40 mouse cellular contexts compared by ENCODE assay signal in the genomic region with DNA sequence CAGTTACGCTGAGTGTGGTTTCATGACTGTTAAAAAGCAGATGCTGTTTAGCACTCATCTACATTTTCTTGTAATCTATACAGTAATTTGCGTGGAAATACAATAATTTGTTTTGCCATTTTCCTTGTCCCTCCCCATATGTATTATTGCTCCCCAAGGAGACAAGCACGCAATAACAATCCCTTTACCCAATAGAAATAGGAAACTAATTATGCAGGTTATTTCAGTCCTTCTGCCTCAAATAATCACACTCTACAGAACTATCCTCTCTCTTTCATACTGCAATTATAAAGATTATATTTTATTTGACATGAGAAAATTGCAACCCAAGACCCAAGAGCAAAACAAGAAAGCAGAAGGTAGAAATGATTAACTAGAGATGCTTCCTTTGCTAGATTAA. TPM values are rescaled to one million over a fixed set of nuclear protein-coding genes. Genes with fewer than 3 reads are reported as not detected.
"Had no signal": no experiment of that assay in that cellular context is flagged by ENCODE, and none has a peak within 500 bp of the region (broad histone marks: within the 10 kb centered on the region; RNA-seq: fewer than 3 reads in every experiment).

No protein-coding gene starts in this region.

- DNase-seq: gastrocnemius, adult 2 months; gastrocnemius, postnatal 10 days; gastrocnemius, postnatal 25 days; heart, adult 18-20 months; heart, postnatal 10 days; heart, postnatal 4 days; kidney, adult 11 months; kidney, adult 2 months; kidney, adult 9 months; kidney, postnatal 14 days; kidney, postnatal 36 days; layer of hippocampus, adult 9-11 months; liver; liver, embryonic 13.5 days had no signal

- H3K4me1 ChIP-seq: heart, embryonic 10.5 days; heart, embryonic 12.5 days; hindbrain, embryonic 10.5 days; hindbrain, embryonic 15.5 days; intestine, embryonic 15.5 days; kidney, embryonic 15.5 days; limb, embryonic 10.5 days; limb, embryonic 12.5 days; liver, embryonic 13.5 days had no signal

- ATAC-seq: inflammation-experienced regulatory T-cells, adult 6 months; intestine, embryonic 15.5 days had no signal

- H3K27me3 ChIP-seq: heart, embryonic 12.5 days; hindbrain, embryonic 15.5 days; intestine, embryonic 15.5 days; kidney, embryonic 15.5 days; limb, embryonic 12.5 days; liver, embryonic 13.5 days had no signal

- H3K27ac ChIP-seq: gastrocnemius, adult 2 months; heart, embryonic 10.5 days; hindbrain, embryonic 10.5 days; hindbrain, embryonic 15.5 days; intestine, embryonic 15.5 days; kidney, embryonic 15.5 days; kidney, postnatal 0 days; left cerebral cortex, adult 2 months; limb, embryonic 10.5 days; limb, embryonic 12.5 days; liver, embryonic 13.5 days had no signal

- H3K36me3 ChIP-seq: heart, embryonic 10.5 days; heart, embryonic 12.5 days; hindbrain, embryonic 10.5 days; hindbrain, embryonic 15.5 days; intestine, embryonic 15.5 days; kidney, embryonic 15.5 days; limb, embryonic 10.5 days; limb, embryonic 12.5 days; liver, embryonic 13.5 days had no signal

- H3K9me3 ChIP-seq: heart, embryonic 10.5 days; heart, embryonic 12.5 days; hindbrain, embryonic 10.5 days; hindbrain, embryonic 15.5 days; intestine, embryonic 15.5 days; kidney, embryonic 15.5 days; limb, embryonic 10.5 days; limb, embryonic 12.5 days; liver, embryonic 13.5 days had no signal

- H3K4me2 ChIP-seq: heart, embryonic 12.5 days; hindbrain, embryonic 15.5 days; intestine, embryonic 15.5 days; kidney, embryonic 15.5 days; limb, embryonic 12.5 days; liver, embryonic 11.5 days; liver, embryonic 13.5 days had no signal

- H3K4me3 ChIP-seq: gastrocnemius, adult 2 months; heart, embryonic 10.5 days; heart, embryonic 12.5 days; hindbrain, embryonic 10.5 days; hindbrain, embryonic 15.5 days; intestine, embryonic 15.5 days; kidney, embryonic 15.5 days; left cerebral cortex, adult 2 months; limb, embryonic 10.5 days; limb, embryonic 12.5 days; liver, embryonic 13.5 days had no signal

- H3K9ac ChIP-seq: heart, embryonic 12.5 days; hindbrain, embryonic 15.5 days; intestine, embryonic 15.5 days; kidney, embryonic 15.5 days; limb, embryonic 12.5 days; liver, embryonic 13.5 days had no signal

RNA-seq across cellular contexts. Expression of gene Lgsn, which starts 20.8 kb away (rescaled TPM):
- total RNA-seq: gastrocnemius, adult 2 months; gastrocnemius, postnatal 10 days; gastrocnemius, postnatal 25 days; gastrocnemius, postnatal 4 days; granulocyte monocyte progenitor cell, adult 5-6 weeks; heart, adult 18-20 months; heart, adult 8-10 months; heart, postnatal 10 days; heart, postnatal 25 days; heart, postnatal 4 days; layer of hippocampus, adult 18-20 months; layer of hippocampus, adult 8-10 months; layer of hippocampus, postnatal 25 days; left cerebral cortex, adult 2 months; left cerebral cortex, postnatal 14 days; left cerebral cortex, postnatal 36 days had no signal
- polyA plus RNA-seq: heart, embryonic 10.5 days; heart, embryonic 12.5 days; heart, embryonic 14.5 days; heart, embryonic 16.5 days; hindbrain, embryonic 10.5 days; hindbrain, embryonic 15.5 days; inflammation-experienced regulatory T-cells, adult 6 months; intestine, embryonic 15.5 days; kidney, adult 2 months; kidney, embryonic 15.5 days; kidney, postnatal 0 days; large intestine, adult 2 months; limb, embryonic 10.5 days; limb, embryonic 12.5 days; limb, embryonic 14.5 days; liver, embryonic 11.5 days; liver, embryonic 13.5 days had no signal

RNA-seq across cellular contexts. Expression of gene 4931428L18Rik, which starts 25.5 kb away (rescaled TPM):
- total RNA-seq: gastrocnemius, adult 2 months; gastrocnemius, postnatal 10 days; gastrocnemius, postnatal 25 days; gastrocnemius, postnatal 4 days; granulocyte monocyte progenitor cell, adult 5-6 weeks; heart, adult 18-20 months; heart, adult 8-10 months; heart, postnatal 10 days; heart, postnatal 25 days; heart, postnatal 4 days; layer of hippocampus, adult 18-20 months; layer of hippocampus, adult 8-10 months; layer of hippocampus, postnatal 25 days; left cerebral cortex, adult 2 months; left cerebral cortex, postnatal 14 days; left cerebral cortex, postnatal 36 days had no signal
- polyA plus RNA-seq: frontal cortex, adult 2 months; heart, embryonic 10.5 days; heart, embryonic 12.5 days; heart, embryonic 14.5 days; heart, embryonic 16.5 days; hindbrain, embryonic 10.5 days; hindbrain, embryonic 15.5 days; inflammation-experienced regulatory T-cells, adult 6 months; intestine, embryonic 15.5 days; kidney, adult 2 months; kidney, embryonic 15.5 days; kidney, postnatal 0 days; large intestine, adult 2 months; limb, embryonic 10.5 days; limb, embryonic 12.5 days; limb, embryonic 14.5 days; liver, embryonic 11.5 days; liver, embryonic 13.5 days had no signal

RNA-seq across cellular contexts. Expression of gene Pih1d3, which starts 25.7 kb away (rescaled TPM):
- total RNA-seq: gastrocnemius, adult 2 months; gastrocnemius, postnatal 10 days; gastrocnemius, postnatal 25 days; gastrocnemius, postnatal 4 days; granulocyte monocyte progenitor cell, adult 5-6 weeks; heart, adult 18-20 months; heart, adult 8-10 months; heart, postnatal 10 days; heart, postnatal 25 days; heart, postnatal 4 days; layer of hippocampus, adult 18-20 months; layer of hippocampus, adult 8-10 months; layer of hippocampus, postnatal 25 days; left cerebral cortex, adult 2 months; left cerebral cortex, postnatal 14 days; left cerebral cortex, postnatal 36 days had no signal
- polyA plus RNA-seq: frontal cortex, adult 2 months; heart, embryonic 10.5 days; heart, embryonic 12.5 days; heart, embryonic 14.5 days; heart, embryonic 16.5 days; hindbrain, embryonic 10.5 days; hindbrain, embryonic 15.5 days; inflammation-experienced regulatory T-cells, adult 6 months; intestine, embryonic 15.5 days; kidney, adult 2 months; kidney, embryonic 15.5 days; kidney, postnatal 0 days; large intestine, adult 2 months; limb, embryonic 10.5 days; limb, embryonic 12.5 days; limb, embryonic 14.5 days; liver, embryonic 11.5 days; liver, embryonic 13.5 days had no signal
